Mouse (Mus musculus): ENCODE data around the gene Chrm3.

DNA sequence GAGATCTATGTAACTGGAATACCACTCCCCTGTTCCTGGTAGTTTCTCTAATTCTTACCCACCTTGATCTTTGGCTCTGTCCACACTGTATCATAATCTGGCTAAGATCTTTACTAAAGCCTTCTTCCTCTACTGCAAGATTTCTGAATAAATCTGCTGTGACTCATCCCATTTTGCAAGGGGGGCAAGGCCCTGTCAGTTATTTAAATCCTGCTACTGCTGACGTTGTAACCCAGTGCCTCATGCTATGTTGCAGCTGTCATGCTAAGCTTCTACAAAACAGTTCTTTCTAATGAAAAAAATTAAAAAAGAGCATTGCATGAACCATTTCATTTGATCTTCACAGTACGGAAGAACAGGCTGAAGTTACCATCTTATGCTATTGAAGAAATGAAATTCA is 248.4 kb downstream of the Chrm3 start:
- TF ChIP-seq MYOD1 (IDR thresholded peaks at IDR 0.05; ENCODE audit: control insufficient read depth in 1 of 3, insufficient read length in 2 of 3, low read depth in 2 of 3) (no peak), POLR2AphosphoS2 (IDR thresholded peaks at IDR 0.05; ENCODE audit: insufficient read length, low read depth) (no peak), MAX (IDR thresholded peaks at IDR 0.05; ENCODE audit: low read depth) (no peak)

All from myocyte (in vitro differentiated cells).